Mouse (Mus musculus) thymus, postnatal 14 days (tissue): Measurements from ENCODE around the gene Gm21541.
"Not testable (repeated sequence)": the region's sequence is repeated elsewhere in the genome, so short reads cannot be mapped to it uniquely, and the experiment has no call there.

Experiments used
- DNase-seq: peaks from one replicate; pipeline ENCODE4 v3.0.0; 2021

The Gm21541 gene

DNA sequence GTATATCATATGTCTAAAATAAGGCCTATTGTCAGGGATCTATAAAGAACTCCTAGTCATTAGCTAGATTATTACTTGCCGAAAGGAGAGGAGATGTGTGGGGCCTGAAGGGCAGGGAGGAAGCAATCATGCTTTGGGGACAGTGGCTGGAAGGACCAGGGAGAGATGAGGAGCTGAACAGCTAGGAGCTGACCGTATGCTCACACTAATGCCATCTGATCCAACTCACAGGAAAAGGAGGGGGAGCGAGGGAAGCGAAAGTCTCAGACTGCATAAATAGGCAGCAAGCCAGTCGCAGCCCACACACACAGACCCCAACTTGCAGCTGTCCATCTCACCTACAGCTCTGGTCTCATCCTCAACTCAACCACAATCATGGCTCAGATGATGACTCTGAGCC is at the start of gene Gm21541:
Gene Gm21541, plus strand, starts transcription at position 301 of the 400 bp plus-strand sequence.
- not testable (repeated sequence) for DNase-seq

DNA sequence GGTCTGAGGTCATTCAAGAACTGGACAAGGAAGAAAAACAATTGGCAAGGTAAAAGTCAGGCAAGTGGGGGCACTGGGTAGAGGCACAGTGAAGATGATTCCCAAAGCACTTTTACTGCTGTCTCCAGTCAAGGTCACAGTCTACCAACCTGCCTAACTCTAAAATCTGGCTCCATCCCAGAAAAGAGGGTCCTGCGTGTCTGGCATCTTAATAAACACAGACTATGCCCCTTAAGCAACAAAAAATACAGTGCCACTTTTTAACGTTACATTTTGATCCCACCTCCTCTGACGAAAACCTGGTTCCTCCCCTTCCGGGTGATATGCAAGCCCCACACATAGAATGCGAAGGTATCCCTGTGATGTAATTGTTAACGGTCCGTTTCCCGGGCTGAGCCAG is 37.9 kb downstream of the Gm21541 start, which contains the start of gene Gm20878:
Gene Gm20878, plus strand, starts transcription at position 301 of the 400 bp plus-strand sequence.
- not testable (repeated sequence) for DNase-seq
